Mouse (Mus musculus) olfactory bulb, adult 2 months (tissue): ENCODE measurements at regions not wholly inside any gene's neighbourhood (a gene's known extent, or its start where the extent isn't known, plus 50 kb on each side); places are given as distances from the start of the nearest gene placed in this dataset.

Source experiments
- CTCF ChIP-seq: fragments of 200-500 bp; IDR thresholded peaks from 2 replicates; pipeline ENCODE4 v1.5.1; 2012; ENCODE audit warnings: low read depth, mild to moderate bottlenecking, low read length, moderate library complexity; ENCODE audit not compliant: insufficient read depth
- POLR2A ChIP-seq: fragments of 200-500 bp; IDR thresholded peaks from 2 replicates; pipeline ENCODE4 v1.6.1; 2012; ENCODE audit warnings: mild to moderate bottlenecking, low read depth, low read length, moderate library complexity; ENCODE audit not compliant: insufficient read depth

DNA sequence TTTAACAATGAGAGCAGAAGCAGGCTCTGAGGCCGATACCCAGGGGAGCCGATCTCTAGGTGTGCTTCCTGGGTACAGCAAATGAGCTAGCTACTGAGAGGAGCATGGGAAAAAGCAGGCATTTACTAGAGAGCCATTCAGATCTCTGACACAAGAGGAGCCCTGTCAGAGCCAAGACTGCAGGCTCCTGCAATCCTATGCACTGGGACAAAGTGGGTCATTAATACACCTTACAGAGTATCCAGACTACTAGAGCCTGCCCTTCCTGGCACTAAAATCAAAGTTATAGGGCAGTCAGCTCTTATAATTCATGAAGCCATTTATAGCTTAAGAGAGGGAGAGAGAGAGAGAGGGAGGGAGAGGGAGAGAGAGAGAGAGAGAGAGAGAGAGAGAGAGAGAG lies 54.2 kb upstream of the Ank start:
- no peak for TF ChIP-seq CTCF
- no peak for TF ChIP-seq POLR2A
